Mouse (Mus musculus): ENCODE measurements around the gene Naip2. TPM values are rescaled to one million over a fixed set of nuclear protein-coding genes. Genes with fewer than 3 reads are reported as not detected.
"Not testable (repeated sequence)": the region's sequence is repeated elsewhere in the genome, so short reads cannot be mapped to it uniquely, and the experiment has no call there.

Naip2 gene
- 4.8 and 5.7 TPM in 2 replicates for total RNA-seq (2014; rRNA removed)
- 0.31 and 1.0 TPM in 2 replicates for polyA plus RNA-seq (2012; rRNA removed)

DNA sequence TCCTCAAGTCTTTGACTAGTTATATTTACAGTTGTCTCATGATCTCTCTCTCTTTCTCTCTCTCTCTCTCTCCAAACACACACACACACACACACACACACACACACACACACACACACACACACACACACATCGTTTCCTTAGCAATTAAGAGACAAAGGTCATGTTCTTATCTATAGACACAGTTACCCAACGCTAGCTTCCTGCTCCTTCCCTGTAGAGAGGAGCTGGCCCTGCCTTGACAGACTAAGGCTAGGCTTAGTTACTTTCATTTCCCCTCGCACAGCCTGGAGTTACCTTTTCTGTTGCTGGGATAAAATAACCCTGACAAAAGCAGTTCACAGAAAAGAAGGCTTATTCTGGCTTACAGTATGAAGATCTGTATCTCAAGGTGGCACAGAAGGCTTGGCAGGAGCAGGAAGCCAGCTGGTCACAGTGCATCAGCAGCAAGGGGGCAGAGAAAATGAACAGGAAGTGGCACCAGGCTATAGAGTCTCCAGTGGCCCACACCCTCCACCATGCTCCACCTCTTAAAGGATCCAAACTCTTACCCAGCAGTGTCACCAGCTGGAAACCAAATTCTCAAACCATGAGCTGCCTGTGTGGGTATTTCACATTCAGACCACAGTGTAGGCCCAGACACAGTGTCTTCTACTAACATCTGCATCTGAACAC, at the start of gene Naip2:
Gene Naip2 (minus strand): TSS at position 434 of the 675 bp plus-strand sequence.
- DNase-seq (ENCODE audit: extremely low read depth, low read depth, low spot score), result peak; percentile 59
- WGBS, result 14% methylated on average over 3 of the region's 3 CpGs
- H3K79me2 ChIP-seq (ENCODE audit: control insufficient read depth, insufficient read depth, low read length); H3K36me3 ChIP-seq (ENCODE audit: control insufficient read depth, insufficient read depth, low read length); H3K27me3 ChIP-seq (ENCODE audit: control insufficient read depth, insufficient read depth, low read length); H3K4me1 ChIP-seq (ENCODE audit: control insufficient read depth, insufficient read depth, low read length): not testable (repeated sequence)
- Histone ChIP-seq H3K27ac (replicated peaks; ENCODE audit: insufficient read depth, low read depth, low read length) (peak within 1 kb of the TSS; percentile 1; the same call in 1 of the 2 replicates), H3K9ac (ENCODE audit: low read depth, low read length) (peak within 1 kb of the TSS; percentile 42; the same call in 1 of the 2 replicates), H3K4me3 (ENCODE audit: insufficient read depth, low read depth, low read length) (peak within 1 kb of the TSS; percentile 4)

DNA sequence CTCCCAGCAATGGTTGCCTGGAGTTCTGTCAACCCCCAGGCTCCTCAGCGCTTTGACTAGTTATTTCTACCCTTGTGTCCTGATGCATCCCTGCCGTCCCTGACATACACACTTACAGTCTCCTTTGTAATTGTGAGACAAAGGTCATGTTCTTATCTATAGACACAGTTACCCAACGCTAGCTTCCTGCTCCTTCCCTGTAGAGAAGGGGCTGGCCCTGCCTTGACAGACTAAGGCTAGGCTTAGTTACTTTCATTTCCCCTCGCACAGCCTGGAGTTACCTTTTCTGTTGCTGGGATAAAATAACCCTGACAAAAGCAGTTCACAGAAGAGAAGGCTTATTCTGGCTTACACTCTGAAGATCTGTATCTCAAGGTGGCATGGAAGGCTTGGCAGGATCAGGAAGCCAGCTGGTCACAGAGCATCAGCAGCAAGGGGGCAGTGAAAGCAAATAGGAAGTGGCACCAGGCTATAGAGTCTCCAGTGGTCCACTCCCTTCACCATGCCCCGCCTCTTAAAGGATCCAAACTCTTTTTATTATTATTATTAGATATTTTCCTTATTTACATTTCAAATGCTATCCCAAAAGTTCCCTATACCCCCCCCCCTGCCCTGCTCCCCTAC, 45.1 kb upstream of the Naip2 start:
- peak overlapping the region; percentile 12; the same call in 1 of the 2 replicates for H3K4me3 ChIP-seq (ENCODE audit: insufficient read depth, low read depth, low read length)
- DNase-seq (ENCODE audit: extremely low read depth, low read depth, low spot score), result peak; percentile 0
- not testable (repeated sequence) for H3K36me3 ChIP-seq (ENCODE audit: control insufficient read depth, insufficient read depth, low read length); H3K4me1 ChIP-seq (ENCODE audit: control insufficient read depth, insufficient read depth, low read length); H3K27ac ChIP-seq (replicated peaks; ENCODE audit: insufficient read depth, low read depth, low read length); H3K27me3 ChIP-seq (ENCODE audit: control insufficient read depth, insufficient read depth, low read length); H3K9ac ChIP-seq (ENCODE audit: low read depth, low read length); H3K79me2 ChIP-seq (ENCODE audit: control insufficient read depth, insufficient read depth, low read length)
- 54% methylated on average over 5 of the region's 5 CpGs for WGBS

- H3K27ac ChIP-seq (replicated peaks; ENCODE audit: insufficient read depth, low read depth, low read length); DNase-seq (ENCODE audit: extremely low read depth, low read depth, low spot score); H3K9ac ChIP-seq (ENCODE audit: low read depth, low read length); H3K36me3 ChIP-seq (ENCODE audit: control insufficient read depth, insufficient read depth, low read length); H3K27me3 ChIP-seq (ENCODE audit: control insufficient read depth, insufficient read depth, low read length); H3K79me2 ChIP-seq (ENCODE audit: control insufficient read depth, insufficient read depth, low read length); H3K4me1 ChIP-seq (ENCODE audit: control insufficient read depth, insufficient read depth, low read length): not testable (repeated sequence)
- 84% methylated on average over 4 of the region's 4 CpGs for whole genome bisulfite sequencing
- peak within 1 kb of the TSS; percentile 12; the same call in 1 of the 2 replicates for H3K4me3 ChIP-seq (ENCODE audit: insufficient read depth, low read depth, low read length)
These were observed 44.3 kb upstream of the Naip2 start, which contains the start of gene Naip5 for GRCm38 (mm10) chr13:100246223-100246622. Naip5 (minus strand) TSS chr13:100246323.

- Histone ChIP-seq H3K4me3 (ENCODE audit: insufficient read depth, low read depth, low read length) (no peak overlapping the region), H3K27me3 (ENCODE audit: control insufficient read depth, insufficient read depth, low read length) (no peaks in the 10 kb centered on the region), H3K36me3 (ENCODE audit: control insufficient read depth, insufficient read depth, low read length) (no peaks in the 10 kb centered on the region), H3K9ac (ENCODE audit: low read depth, low read length) (no peak overlapping the region), H3K4me1 (ENCODE audit: control insufficient read depth, insufficient read depth, low read length) (no peaks in the 10 kb centered on the region), H3K27ac (replicated peaks; ENCODE audit: insufficient read depth, low read depth, low read length) (no peak overlapping the region), H3K79me2 (ENCODE audit: control insufficient read depth, insufficient read depth, low read length) (no peaks in the 10 kb centered on the region)
- TF ChIP-seq POLR2A (IDR thresholded peaks at IDR 0.05; ENCODE audit: extremely low read depth, insufficient read depth, low read length) (no peak), CTCF (IDR thresholded peaks at IDR 0.05; ENCODE audit: low read depth, low read length) (no peak)
- DNase-seq (ENCODE audit: extremely low read depth, low read depth, low spot score), result no peak
These were observed 41.8 kb upstream of the Naip2 start for GRCm38 (mm10) chr13:100243702-100244101.

DNA sequence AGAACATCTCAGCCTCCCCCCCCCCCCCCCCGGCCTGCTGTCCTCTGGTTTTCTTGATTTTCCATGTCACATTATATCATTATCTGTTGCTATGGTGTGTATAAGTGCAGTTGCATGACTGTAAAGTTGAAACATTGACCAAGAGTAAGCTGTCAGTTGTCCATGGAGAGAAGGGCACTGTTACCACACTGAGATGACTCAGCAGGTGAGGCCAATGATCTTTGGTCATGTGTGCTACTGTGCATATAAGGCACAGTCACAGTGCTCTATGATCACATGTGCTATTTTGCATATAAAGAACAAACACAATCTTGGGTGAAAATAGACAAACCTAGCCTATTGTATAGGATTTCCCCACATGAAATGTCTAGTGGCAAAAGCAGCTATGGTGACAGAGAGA, 11.8 kb upstream of the Naip2 start:
- not testable (repeated sequence) for H3K36me3 ChIP-seq (ENCODE audit: control insufficient read depth, insufficient read depth, low read length); H3K9ac ChIP-seq (ENCODE audit: low read depth, low read length); H3K27ac ChIP-seq (replicated peaks; ENCODE audit: insufficient read depth, low read depth, low read length); H3K27me3 ChIP-seq (ENCODE audit: control insufficient read depth, insufficient read depth, low read length); H3K4me3 ChIP-seq (ENCODE audit: insufficient read depth, low read depth, low read length); H3K4me1 ChIP-seq (ENCODE audit: control insufficient read depth, insufficient read depth, low read length); DNase-seq (ENCODE audit: extremely low read depth, low read depth, low spot score); H3K79me2 ChIP-seq (ENCODE audit: control insufficient read depth, insufficient read depth, low read length)
- WGBS, result 76% methylated on average over 1 of the region's 1 CpGs

DNA sequence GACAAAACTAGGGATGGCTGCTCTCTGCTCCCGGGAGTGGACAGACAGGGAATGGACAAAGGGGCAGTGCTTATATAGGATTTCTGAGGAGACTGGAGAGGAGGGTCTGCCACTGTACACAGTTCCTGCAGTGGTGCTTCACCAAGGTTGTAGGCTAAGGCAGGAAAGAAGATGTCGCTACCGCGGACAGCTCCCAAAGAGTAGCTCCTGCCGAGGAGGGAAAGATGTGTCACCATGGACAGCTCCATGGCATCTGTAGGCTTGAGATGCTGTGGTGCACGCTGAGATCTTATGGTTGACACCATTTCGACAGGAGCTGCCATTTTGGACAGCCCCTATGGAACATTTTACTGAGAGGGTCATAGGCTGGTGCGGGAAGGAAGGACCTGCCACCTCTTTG, 8.6 kb upstream of the Naip2 start:
- DNase-seq (ENCODE audit: extremely low read depth, low read depth, low spot score), result peak; percentile 22
- Histone ChIP-seq H3K27me3 (ENCODE audit: control insufficient read depth, insufficient read depth, low read length) (no peaks in the 10 kb centered on the region), H3K79me2 (ENCODE audit: control insufficient read depth, insufficient read depth, low read length) (no peaks in the 10 kb centered on the region), H3K27ac (replicated peaks; ENCODE audit: insufficient read depth, low read depth, low read length) (no peak overlapping the region), H3K9ac (ENCODE audit: low read depth, low read length) (no peak overlapping the region), H3K4me1 (ENCODE audit: control insufficient read depth, insufficient read depth, low read length) (no peaks in the 10 kb centered on the region), H3K36me3 (ENCODE audit: control insufficient read depth, insufficient read depth, low read length) (no peaks in the 10 kb centered on the region), H3K4me3 (ENCODE audit: insufficient read depth, low read depth, low read length) (no peak overlapping the region)
- TF ChIP-seq POLR2A (IDR thresholded peaks at IDR 0.05; ENCODE audit: extremely low read depth, insufficient read depth, low read length), result no peak
- TF ChIP-seq CTCF (IDR thresholded peaks at IDR 0.05; ENCODE audit: low read depth, low read length), result no peak
- 26% methylated on average over 8 of the region's 8 CpGs for WGBS
